Mouse (Mus musculus): ENCODE data around the gene H2al1g.

- no peak for TF ChIP-seq MYC (IDR thresholded peaks at IDR 0.05; ENCODE audit: low read depth, low read length)
- TF ChIP-seq SIN3A (IDR thresholded peaks at IDR 0.05; ENCODE audit: low read length): no peak
- TF ChIP-seq RCOR1 (conservative IDR thresholded peaks at IDR 0.05; ENCODE audit: low read depth, low read length): no peak
Observed at GRCm38 (mm10) chrX:11273190-11273589, 44.9 kb upstream of the H2al1g start.

Data from CH12.LX (cell line).